Mouse (Mus musculus): ENCODE results near the gene Polr3c. TPM values are rescaled to one million over a fixed set of nuclear protein-coding genes. Genes with fewer than 3 reads are reported as not detected.

Polr3c gene
- polyA plus RNA-seq, 1 experiment = 5.0 TPM

GRCm38 (mm10) chr3:96737995-96738394 is 10.6 kb upstream of the Polr3c start:
- Histone ChIP-seq H3K9me3 (no peaks in the 10 kb centered on the region), H3K4me1 (peaks cover 81% of the 10 kb centered on the region), H3K27me3 (replicated peaks) (no peaks in the 10 kb centered on the region), H3K36me3 (replicated peaks; ENCODE audit: low read length) (peaks cover 21% of the 10 kb centered on the region), H3K4me3 (replicated peaks) (no peak overlapping the region)
- TF ChIP-seq GATA1 (IDR thresholded peaks at IDR 0.05; ENCODE audit: borderline replicate concordance, low read length) = no peak
- TF ChIP-seq FLI1 (IDR thresholded peaks at IDR 0.05; ENCODE audit: low read length) = no peak

DNA sequence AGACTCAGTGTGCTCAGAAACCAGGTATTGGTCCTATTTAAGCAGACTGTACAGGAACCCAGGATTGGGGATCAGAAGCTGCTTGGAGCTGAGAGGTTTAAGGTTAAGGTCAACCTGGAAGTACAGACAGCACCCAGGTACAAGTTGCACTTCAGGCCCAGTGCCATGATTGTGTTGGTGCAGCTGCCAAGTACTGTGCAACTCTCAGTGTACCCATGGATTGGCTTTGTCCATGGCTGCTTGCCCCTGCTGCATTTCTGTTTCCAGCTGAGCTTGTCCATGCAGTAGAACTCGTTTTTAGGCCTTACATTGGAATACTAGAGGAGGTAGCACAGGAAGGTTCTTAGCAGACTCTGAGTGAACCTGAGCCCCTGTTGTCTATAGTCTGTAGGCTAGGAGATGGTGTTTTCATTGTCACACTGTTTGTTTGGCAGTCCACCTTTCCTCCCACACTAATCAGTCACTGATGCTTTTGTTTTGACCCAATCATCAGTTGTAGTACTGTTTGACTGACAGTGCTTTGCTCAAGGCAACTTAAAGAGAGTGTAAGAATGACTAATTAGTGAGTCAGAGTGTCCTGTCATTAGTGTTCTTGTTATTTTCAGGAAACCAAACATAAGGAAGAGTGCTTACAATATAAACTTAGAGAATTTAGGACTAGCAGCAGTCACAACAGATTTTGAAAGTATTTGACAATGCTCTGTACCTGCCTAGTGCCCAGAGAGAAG is 9.7 kb upstream of the Polr3c start:
- Histone ChIP-seq H3K36me3 (replicated peaks; ENCODE audit: low read length) (peaks cover 21% of the 10 kb centered on the region), H3K27me3 (replicated peaks) (no peaks in the 10 kb centered on the region), H3K9me3 (no peaks in the 10 kb centered on the region), H3K4me1 (peaks cover 79% of the 10 kb centered on the region), H3K4me3 (replicated peaks) (peak overlapping the region; percentile 69)
- TF ChIP-seq GATA1 (IDR thresholded peaks at IDR 0.05; ENCODE audit: borderline replicate concordance, low read length) = no peak
- TF ChIP-seq FLI1 (IDR thresholded peaks at IDR 0.05; ENCODE audit: low read length) = no peak

GRCm38 (mm10) chr3:96735200-96735599 is 7.8 kb upstream of the Polr3c start:
- H3K27me3 ChIP-seq (replicated peaks) = no peaks in the 10 kb centered on the region
- no peaks in the 10 kb centered on the region for H3K9me3 ChIP-seq
- no peak overlapping the region for H3K4me3 ChIP-seq (replicated peaks)
- peaks cover 20% of the 10 kb centered on the region for H3K36me3 ChIP-seq (replicated peaks; ENCODE audit: low read length)
- no peak for TF ChIP-seq FLI1 (IDR thresholded peaks at IDR 0.05; ENCODE audit: low read length)
- TF ChIP-seq GATA1 (IDR thresholded peaks at IDR 0.05; ENCODE audit: borderline replicate concordance, low read length) = no peak
- H3K4me1 ChIP-seq = peaks cover 86% of the 10 kb centered on the region

DNA sequence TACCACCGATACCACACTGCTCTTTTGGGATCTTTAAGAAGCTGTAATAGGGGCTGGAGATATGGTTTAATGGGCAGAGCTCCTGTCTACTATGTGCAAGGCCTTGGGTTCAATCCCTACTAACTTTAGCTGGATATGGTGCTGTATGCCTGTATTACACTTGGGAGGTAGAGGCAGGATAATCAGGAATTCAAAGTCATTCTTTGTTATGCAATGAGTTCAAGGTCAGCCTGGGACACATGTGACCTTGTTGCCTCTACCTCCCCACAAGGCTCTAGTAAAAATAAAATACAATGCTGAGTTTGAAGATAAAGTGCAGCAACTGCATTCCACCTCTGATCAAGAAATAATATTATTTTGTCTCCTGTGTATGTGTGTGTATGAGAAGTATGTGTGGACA is 6.6 kb upstream of the Polr3c start:
- TF ChIP-seq FLI1 (IDR thresholded peaks at IDR 0.05; ENCODE audit: low read length) (no peak), GATA1 (IDR thresholded peaks at IDR 0.05; ENCODE audit: borderline replicate concordance, low read length) (no peak)
- no peaks in the 10 kb centered on the region for H3K9me3 ChIP-seq
- peaks cover 86% of the 10 kb centered on the region for H3K4me1 ChIP-seq
- no peaks in the 10 kb centered on the region for H3K27me3 ChIP-seq (replicated peaks)
- H3K36me3 ChIP-seq (replicated peaks; ENCODE audit: low read length) = peaks cover 17% of the 10 kb centered on the region
- H3K4me3 ChIP-seq (replicated peaks) = no peak overlapping the region

DNA sequence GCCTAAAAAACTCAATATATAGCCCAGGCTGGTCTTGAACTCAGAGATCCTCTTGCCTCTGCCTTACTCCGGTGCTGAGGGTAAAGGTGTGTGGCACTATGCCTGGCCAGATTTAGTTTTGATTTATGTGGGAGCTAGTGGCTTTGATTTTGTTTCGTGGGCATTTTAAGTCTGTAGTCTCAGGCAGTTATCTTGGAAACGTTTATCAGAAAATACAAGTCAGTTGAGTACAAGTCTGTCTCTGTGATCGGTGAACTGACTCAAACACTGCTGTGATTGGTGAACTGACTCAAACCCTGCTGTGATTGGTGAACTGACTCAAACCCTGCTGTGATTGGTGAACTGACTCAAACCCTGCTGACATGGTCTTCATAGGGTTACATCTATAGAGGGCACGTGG is 3.4 kb upstream of the Polr3c start:
- Histone ChIP-seq H3K4me3 (replicated peaks) (no peak overlapping the region), H3K9me3 (no peaks in the 10 kb centered on the region), H3K4me1 (peaks cover 69% of the 10 kb centered on the region), H3K27me3 (replicated peaks) (no peaks in the 10 kb centered on the region), H3K36me3 (replicated peaks; ENCODE audit: low read length) (peaks cover 7% of the 10 kb centered on the region)
- no peak for TF ChIP-seq FLI1 (IDR thresholded peaks at IDR 0.05; ENCODE audit: low read length)
- TF ChIP-seq GATA1 (IDR thresholded peaks at IDR 0.05; ENCODE audit: borderline replicate concordance, low read length) = no peak

DNA sequence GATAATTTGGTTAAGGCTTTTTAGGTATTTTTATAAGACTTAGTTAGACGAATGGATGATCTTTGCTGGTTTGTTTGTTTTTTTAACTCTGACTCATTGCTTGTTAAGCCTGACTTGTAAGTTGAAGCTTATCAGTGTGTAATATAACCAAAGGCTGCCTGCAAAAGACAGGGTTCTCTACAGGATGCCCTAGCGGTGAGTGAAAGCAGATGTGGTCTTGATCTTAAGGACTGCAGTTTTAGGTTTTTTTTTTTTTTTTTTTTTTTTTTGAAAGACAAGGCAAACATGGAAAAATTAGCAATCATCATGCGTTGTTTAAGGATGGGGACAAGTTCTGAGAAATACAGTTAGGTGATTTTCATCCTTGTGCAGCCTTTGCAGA is 2.0 kb upstream of the Polr3c start:
- Histone ChIP-seq H3K4me1 (peaks cover 69% of the 10 kb centered on the region), H3K4me3 (replicated peaks) (peak overlapping the region; percentile 94), H3K9me3 (no peaks in the 10 kb centered on the region), H3K36me3 (replicated peaks; ENCODE audit: low read length) (peaks cover 18% of the 10 kb centered on the region), H3K27me3 (replicated peaks) (no peaks in the 10 kb centered on the region)
- TF ChIP-seq FLI1 (IDR thresholded peaks at IDR 0.05; ENCODE audit: low read length) = no peak
- TF ChIP-seq GATA1 (IDR thresholded peaks at IDR 0.05; ENCODE audit: borderline replicate concordance, low read length) = no peak

DNA sequence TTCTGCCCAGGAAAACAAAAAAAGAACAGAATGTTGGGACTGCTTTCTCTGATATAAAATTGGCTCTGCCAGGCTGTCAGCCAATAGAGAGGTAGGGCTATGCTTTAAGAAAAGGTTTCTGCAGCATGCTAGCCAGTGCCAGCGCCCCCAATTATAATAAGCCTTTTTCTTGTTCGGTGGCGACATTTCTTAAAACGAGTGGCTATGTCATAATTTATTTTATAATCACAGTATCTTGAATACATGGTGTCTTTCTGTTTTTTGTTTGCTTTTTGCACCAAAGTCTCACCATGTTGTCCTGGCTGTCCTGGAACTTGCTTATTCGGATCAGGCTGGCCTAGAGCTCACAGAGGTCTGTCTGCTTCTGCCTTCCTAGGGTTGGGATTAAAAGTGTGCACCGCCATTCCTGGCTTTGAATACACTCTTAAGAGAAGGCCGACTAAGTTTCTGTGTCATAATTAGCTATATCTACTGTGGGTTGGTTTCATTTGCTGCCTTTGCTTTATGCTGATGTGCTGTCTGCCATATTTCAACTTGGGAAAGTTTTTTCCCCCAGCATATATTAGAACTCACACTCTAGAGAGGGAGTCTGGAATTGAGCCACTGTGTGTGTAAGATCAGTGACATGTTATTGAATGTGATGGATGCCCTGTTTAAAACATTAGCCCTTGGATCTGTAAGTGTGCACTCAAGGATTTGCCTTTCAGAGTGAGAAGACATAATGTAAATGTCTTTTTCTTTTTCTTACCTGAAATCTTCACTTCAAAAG is 1.4 kb upstream of the Polr3c start:
- TF ChIP-seq GATA1 (IDR thresholded peaks at IDR 0.05; ENCODE audit: borderline replicate concordance, low read length) = no peak
- TF ChIP-seq FLI1 (IDR thresholded peaks at IDR 0.05; ENCODE audit: low read length) = no peak
- H3K4me1 ChIP-seq = peaks cover 67% of the 10 kb centered on the region

GRCm38 (mm10) chr3:96727828-96728633 is 603 bp upstream of the Polr3c start:
- TF ChIP-seq FLI1 (IDR thresholded peaks at IDR 0.05; ENCODE audit: low read length) (no peak), GATA1 (IDR thresholded peaks at IDR 0.05; ENCODE audit: borderline replicate concordance, low read length) (no peak)

More for the DNA sequence above, 1.4 kb upstream of the Polr3c start:
- Histone ChIP-seq H3K4me3 (replicated peaks) (peak overlapping the region; percentile 94), H3K9me3 (no peaks in the 10 kb centered on the region), H3K36me3 (replicated peaks; ENCODE audit: low read length) (peaks cover 22% of the 10 kb centered on the region), H3K27me3 (replicated peaks) (no peaks in the 10 kb centered on the region)

GRCm38 (mm10) chr3:96719173-96719572 is 8.3 kb downstream of the Polr3c start:
- TF ChIP-seq FLI1 (IDR thresholded peaks at IDR 0.05; ENCODE audit: low read length) (no peak), GATA1 (IDR thresholded peaks at IDR 0.05; ENCODE audit: borderline replicate concordance, low read length) (no peak)
- peaks cover 48% of the 10 kb centered on the region for H3K4me1 ChIP-seq
- no peak overlapping the region for H3K4me3 ChIP-seq (replicated peaks)
- H3K9me3 ChIP-seq = no peaks in the 10 kb centered on the region
- peaks cover 87% of the 10 kb centered on the region for H3K36me3 ChIP-seq (replicated peaks; ENCODE audit: low read length)
- no peaks in the 10 kb centered on the region for H3K27me3 ChIP-seq (replicated peaks)

More at GRCm38 (mm10) chr3:96727828-96728633, 603 bp upstream of the Polr3c start:
- peaks cover 67% of the 10 kb centered on the region for H3K4me1 ChIP-seq
- H3K27me3 ChIP-seq (replicated peaks) = no peaks in the 10 kb centered on the region
- H3K9me3 ChIP-seq = no peaks in the 10 kb centered on the region
- H3K36me3 ChIP-seq (replicated peaks; ENCODE audit: low read length) = peaks cover 30% of the 10 kb centered on the region
- H3K4me3 ChIP-seq (replicated peaks) = peak overlapping the region; percentile 94

Data from megakaryocyte, embryonic 14.5 days (primary cell).